Mouse (Mus musculus) intestine, embryonic 15.5 days (tissue): ENCODE measurements around the gene Dnttip2. TPM values are rescaled to one million over a fixed set of nuclear protein-coding genes. Genes with fewer than 3 reads are reported as not detected.

ENCODE experiments used
- ATAC-seq: fragments of 200-750 bp; cut with Nextera tagmentation; 2 replicates; pipeline ENCODE4 v1.8.0; 2017; ENCODE audit warnings: moderate TSS enrichment, moderate library complexity
- H3K27ac ChIP-seq: fragments of 300-500 bp; sonication (generic); 2 replicates; pipeline ENCODE4 v1.5.1; 2015; ENCODE audit warnings: mild to moderate bottlenecking, inconsistent platforms
- H3K27me3 ChIP-seq: fragments of 300-500 bp; sonication (generic); replicated peaks from 2 replicates; pipeline ENCODE4 v1.6.1; 2015; ENCODE audit warnings: inconsistent platforms
- H3K36me3 ChIP-seq: fragments of 300-500 bp; sonication (generic); 2 replicates; pipeline ENCODE4 v1.6.1; 2015; ENCODE audit warnings: inconsistent platforms
- H3K4me1 ChIP-seq: fragments of 300-500 bp; sonication (generic); replicated peaks from 2 replicates; pipeline ENCODE4 v1.6.1; 2015; ENCODE audit warnings: inconsistent platforms
- H3K4me2 ChIP-seq: fragments of 300-500 bp; sonication (generic); replicated peaks from 2 replicates; pipeline ENCODE4 v1.6.1; 2015; ENCODE audit warnings: mild to moderate bottlenecking, inconsistent platforms
- H3K4me3 ChIP-seq: fragments of 300-500 bp; sonication (generic); replicated peaks from 2 replicates; pipeline ENCODE4 v1.5.1; 2015; ENCODE audit warnings: inconsistent platforms
- H3K9ac ChIP-seq: fragments of 300-500 bp; sonication (generic); 2 replicates; pipeline ENCODE4 v1.6.1; 2015; ENCODE audit warnings: inconsistent platforms
- H3K9me3 ChIP-seq: fragments of 300-500 bp; sonication (generic); 2 replicates; pipeline ENCODE4 v1.6.1; 2016; ENCODE audit warnings: inconsistent platforms
- WGBS: fragments of 180-500 bp; shearing (Covaris S2); methylation state at CpG from one replicate; pipeline ENCODE4 v1.1.7; 2015; 5-methylcytosine and 5-hydroxymethylcytosine counted together
- polyA plus RNA-seq: library from polyadenylated mRNA; unstranded; fragments of >200 nt; fragmentation: Nextera tagmentation; extraction: Ambion mirVana; gene quantifications from 2 replicates; pipeline ENCODE4 v1.2.1, GENCODE M21; 2015

Gene Dnttip2
- polyA plus RNA-seq, 1 experiment from 2014 or later = 77.4 TPM

GRCm38 (mm10) chr3:122292300-122293222, 18.4 kb downstream of the Dnttip2 start:
- Histone ChIP-seq H3K27me3 (no peaks in the 10 kb centered on the region), H3K4me1 (peaks cover 9% of the 10 kb centered on the region), H3K27ac (peak overlapping the region; percentile 94), H3K4me3 (peak overlapping the region; percentile 87), H3K9me3 (no peaks in the 10 kb centered on the region), H3K36me3 (no peaks in the 10 kb centered on the region), H3K9ac (peak overlapping the region; percentile 80), H3K4me2 (peak overlapping the region; percentile 82)
- WGBS = 7% methylated on average over 54 of the region's 54 CpGs
- peak; percentile 85 for ATAC-seq

GRCm38 (mm10) chr3:122293223-122293953, 19.2 kb downstream of the Dnttip2 start:
- under 1% methylated on average over 98 of the region's 105 CpGs for WGBS
- peak; percentile 87 for ATAC-seq
- Histone ChIP-seq H3K9ac (peak overlapping the region; percentile 80), H3K27ac (peak overlapping the region; percentile 94), H3K4me1 (peaks cover 9% of the 10 kb centered on the region), H3K4me3 (peak overlapping the region; percentile 87), H3K4me2 (peak overlapping the region; percentile 82), H3K9me3 (no peaks in the 10 kb centered on the region), H3K27me3 (no peaks in the 10 kb centered on the region), H3K36me3 (no peaks in the 10 kb centered on the region)

- peak within 1 kb of the TSS; percentile 94 for H3K27ac ChIP-seq
- WGBS = 5% methylated on average over 36 of the region's 37 CpGs
- H3K27me3 ChIP-seq = no peaks in the 10 kb centered on the region
- no peaks in the 10 kb centered on the region for H3K36me3 ChIP-seq
- H3K4me3 ChIP-seq = peak within 1 kb of the TSS; percentile 87
- peak within 1 kb of the TSS; percentile 80 for H3K9ac ChIP-seq
- H3K9me3 ChIP-seq = no peaks in the 10 kb centered on the region
- H3K4me2 ChIP-seq = peak within 1 kb of the TSS; percentile 82
- ATAC-seq = peak; percentile 72
- peaks cover 9% of the 10 kb centered on the region for H3K4me1 ChIP-seq
Measured at GRCm38 (mm10) chr3:122293954-122294850, 20.0 kb downstream of the Dnttip2 start, which contains the start of gene Bcar3. Bcar3 (plus strand) TSS chr3:122294136.

- Histone ChIP-seq H3K27me3 (no peaks in the 10 kb centered on the region), H3K4me3 (no peak overlapping the region), H3K4me1 (peaks cover 9% of the 10 kb centered on the region), H3K9ac (no peak overlapping the region), H3K9me3 (no peaks in the 10 kb centered on the region), H3K36me3 (no peaks in the 10 kb centered on the region), H3K4me2 (no peak overlapping the region), H3K27ac (no peak overlapping the region)
- WGBS = 14% methylated on average over 5 of the region's 5 CpGs
- ATAC-seq = no peak
Measured at GRCm38 (mm10) chr3:122295511-122295910, 21.3 kb downstream of the Dnttip2 start.

- no peak overlapping the region for H3K27ac ChIP-seq
- no peak overlapping the region for H3K4me2 ChIP-seq
- H3K4me3 ChIP-seq = no peak overlapping the region
- no peak overlapping the region for H3K9ac ChIP-seq
- ATAC-seq = no peak
- no peaks in the 10 kb centered on the region for H3K9me3 ChIP-seq
- H3K36me3 ChIP-seq = no peaks in the 10 kb centered on the region
- WGBS = 55% methylated on average over 5 of the region's 5 CpGs
- H3K4me1 ChIP-seq = peaks cover 9% of the 10 kb centered on the region
- no peaks in the 10 kb centered on the region for H3K27me3 ChIP-seq
Measured at GRCm38 (mm10) chr3:122296979-122297378, 22.8 kb downstream of the Dnttip2 start.

GRCm38 (mm10) chr3:122300983-122301919, 27.1 kb downstream of the Dnttip2 start:
- 58% methylated on average over 9 of the region's 9 CpGs for WGBS
- ATAC-seq = no peak
- Histone ChIP-seq H3K9ac (no peak overlapping the region), H3K27ac (no peak overlapping the region), H3K4me3 (no peak overlapping the region), H3K9me3 (no peaks in the 10 kb centered on the region), H3K27me3 (no peaks in the 10 kb centered on the region), H3K4me2 (no peak overlapping the region), H3K4me1 (no peaks in the 10 kb centered on the region), H3K36me3 (no peaks in the 10 kb centered on the region)

- no peak overlapping the region for H3K27ac ChIP-seq
- H3K9me3 ChIP-seq = no peaks in the 10 kb centered on the region
- no peaks in the 10 kb centered on the region for H3K4me1 ChIP-seq
- H3K27me3 ChIP-seq = no peaks in the 10 kb centered on the region
- no peak overlapping the region for H3K4me2 ChIP-seq
- H3K36me3 ChIP-seq = no peaks in the 10 kb centered on the region
- no peak overlapping the region for H3K9ac ChIP-seq
- no peak overlapping the region for H3K4me3 ChIP-seq
- WGBS = 86% methylated on average over 4 of the region's 4 CpGs
- no peak for ATAC-seq
Measured at GRCm38 (mm10) chr3:122304560-122304959, 30.4 kb downstream of the Dnttip2 start.

GRCm38 (mm10) chr3:122307894-122308671, 33.9 kb downstream of the Dnttip2 start:
- H3K4me2 ChIP-seq = no peak overlapping the region
- 0 out of 2 replicates have a peak, but pooled peaks cover 3% of the 10 kb centered on the region for H3K4me1 ChIP-seq
- H3K36me3 ChIP-seq = no peaks in the 10 kb centered on the region
- ATAC-seq = no peak
- WGBS = 46% methylated on average over 4 of the region's 4 CpGs
- H3K9me3 ChIP-seq = no peaks in the 10 kb centered on the region
- no peaks in the 10 kb centered on the region for H3K27me3 ChIP-seq
- no peak overlapping the region for H3K27ac ChIP-seq
- no peak overlapping the region for H3K9ac ChIP-seq
- H3K4me3 ChIP-seq = no peak overlapping the region

GRCm38 (mm10) chr3:122308981-122309380, 34.8 kb downstream of the Dnttip2 start:
- no peaks in the 10 kb centered on the region for H3K9me3 ChIP-seq
- no peaks in the 10 kb centered on the region for H3K27me3 ChIP-seq
- no peak overlapping the region for H3K27ac ChIP-seq
- no peak overlapping the region for H3K4me2 ChIP-seq
- H3K4me1 ChIP-seq = peaks cover 6% of the 10 kb centered on the region
- no peak for ATAC-seq
- H3K36me3 ChIP-seq = no peaks in the 10 kb centered on the region
- WGBS = 33% methylated on average over 6 of the region's 6 CpGs
- no peak overlapping the region for H3K9ac ChIP-seq
- H3K4me3 ChIP-seq = no peak overlapping the region

GRCm38 (mm10) chr3:122312078-122312477, 37.9 kb downstream of the Dnttip2 start:
- no peaks in the 10 kb centered on the region for H3K27me3 ChIP-seq
- H3K4me1 ChIP-seq = peaks cover 12% of the 10 kb centered on the region
- H3K4me3 ChIP-seq = no peak overlapping the region
- no peak overlapping the region for H3K27ac ChIP-seq
- no peaks in the 10 kb centered on the region for H3K9me3 ChIP-seq
- no peak overlapping the region for H3K4me2 ChIP-seq
- H3K9ac ChIP-seq = no peak overlapping the region
- no peaks in the 10 kb centered on the region for H3K36me3 ChIP-seq
- ATAC-seq = peak; percentile 31; the same call in 1 of the 2 replicates
- 25% methylated on average over 2 of the region's 2 CpGs for whole genome bisulfite sequencing
